Mouse (Mus musculus): ENCODE measurements around the gene Pex7.

- no peak for TF ChIP-seq CTCF (IDR thresholded peaks at IDR 0.05; ENCODE audit: insufficient read depth, low read length)
- TF ChIP-seq POLR2A (IDR thresholded peaks at IDR 0.05; ENCODE audit: borderline replicate concordance, extremely low read depth, low read depth, low read length), result no peak
Observed at GRCm38 (mm10) chr10:19941914-19942313, 34.4 kb upstream of the Pex7 start.
